Mouse (Mus musculus) left cerebral cortex, adult 2 months (tissue): ENCODE results near the gene Cnih3. TPM values are rescaled to one million over a fixed set of nuclear protein-coding genes. Genes with fewer than 3 reads are reported as not detected.

Experiments used
- DNase-seq, 2 experiments: peaks; one replicate each; pipeline ENCODE4 v3.0.0; 2021 to 2022; ENCODE audit warnings: low spot score in 2 of 2, mixed read lengths in 1 of 2; ENCODE audit errors: extremely low spot score in 1 of 2
- H3K27ac ChIP-seq: fragments of 200-600 bp; 2 replicates; pipeline ENCODE4 v1.8.1; 2022
- H3K4me3 ChIP-seq: fragments of 200-600 bp; 2 replicates; pipeline ENCODE4 v1.8.1; 2022
- CTCF ChIP-seq: fragments of 200-600 bp; IDR thresholded peaks from 2 replicates; pipeline ENCODE4 v1.8.1; 2022; ENCODE audit warnings: antibody characterized with exemption, mild to moderate bottlenecking, moderate library complexity
- intact Hi-C: fragments of 180-260 bp; cut with DNase I; formaldehyde crosslinking; loops from one replicate; pipeline ENCODE4 v1.15.1; 2025
- total RNA-seq, 2 experiments: library from RNA; stranded (reverse); gene quantifications; 2 replicates each; pipeline ENCODE4 v1.2.3; 2021

Gene Cnih3
- total RNA-seq, 2 experiments from 2014 or later: 76.9 to 78.0 TPM

- Histone ChIP-seq H3K27ac (peak overlapping the region; percentile 48), H3K4me3 (no peak overlapping the region)
- no peak for DNase-seq
- no peak for TF ChIP-seq CTCF
- intact Hi-C loops: no loop called here
Measured at GRCm38 (mm10) chr1:181462051-181462905, 109.8 kb downstream of the Cnih3 start.

GRCm38 (mm10) chr1:181462906-181463179, 110.4 kb downstream of the Cnih3 start:
- no peak overlapping the region for H3K4me3 ChIP-seq
- DNase-seq: no peak
- intact Hi-C loops: no loop called here
- H3K27ac ChIP-seq: no peak overlapping the region; the same call in 1 of the 2 replicates
- no peak for TF ChIP-seq CTCF

- Histone ChIP-seq H3K4me3 (no peak overlapping the region), H3K27ac (no peak overlapping the region)
- TF ChIP-seq CTCF: peak; percentile 55
- DNase-seq: no peak
- intact Hi-C loops: loop anchor here (5.0 kb wide), 2 partner anchors 82 to 193 kb away; no protein-coding TSS in a partner anchor
Measured at GRCm38 (mm10) chr1:181465027-181465426, 112.6 kb downstream of the Cnih3 start.

- intact Hi-C loops: loop anchor here (5.0 kb wide), 2 partner anchors 81 to 194 kb away; no protein-coding TSS in a partner anchor
- DNase-seq: no peak
Measured at GRCm38 (mm10) chr1:181466040-181466439, 113.6 kb downstream of the Cnih3 start.

GRCm38 (mm10) chr1:181466601-181467320, 114.3 kb downstream of the Cnih3 start:
- Histone ChIP-seq H3K4me3 (no peak overlapping the region), H3K27ac (peak overlapping the region; percentile 21; the same call in 1 of the 2 replicates)
- DNase-seq: peak; percentile 45 to 52
- no peak for TF ChIP-seq CTCF
- intact Hi-C loops: loop anchor here (5.0 kb wide), 2 partner anchors 81 to 194 kb away; no protein-coding TSS in a partner anchor

More at GRCm38 (mm10) chr1:181466040-181466439, 113.6 kb downstream of the Cnih3 start:
- no peak for TF ChIP-seq CTCF
- no peak overlapping the region for H3K27ac ChIP-seq
- no peak overlapping the region for H3K4me3 ChIP-seq

- no peak overlapping the region; the same call in 1 of the 2 replicates for H3K27ac ChIP-seq
- H3K4me3 ChIP-seq: no peak overlapping the region
- no peak for DNase-seq
- no peak for TF ChIP-seq CTCF
- intact Hi-C loops: loop anchor here (5.0 kb wide), 2 partner anchors 80 to 195 kb away; no protein-coding TSS in a partner anchor
Measured at GRCm38 (mm10) chr1:181467321-181467670, 114.9 kb downstream of the Cnih3 start.

DNA sequence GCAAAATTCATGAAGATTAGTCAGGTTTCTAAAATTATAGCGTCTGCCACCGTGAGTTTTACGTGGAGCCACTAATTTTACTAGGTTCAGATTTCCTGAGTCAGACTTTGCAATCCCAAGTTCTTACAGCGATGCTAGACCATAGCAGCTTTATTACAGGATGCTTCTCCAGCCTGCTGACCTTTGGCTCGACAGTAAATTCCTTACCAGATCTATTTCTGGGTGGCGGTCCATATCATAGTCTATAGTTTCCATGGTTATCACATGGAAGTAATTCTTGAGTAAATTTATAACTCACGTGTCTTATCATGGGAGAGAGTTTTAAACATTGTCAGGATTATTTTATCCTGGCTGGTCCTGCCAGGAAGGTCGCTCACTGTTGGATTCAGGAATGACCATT, 117.0 kb downstream of the Cnih3 start:
- no peak for DNase-seq
- Histone ChIP-seq H3K27ac (no peak overlapping the region), H3K4me3 (no peak overlapping the region)
- intact Hi-C loops: loop anchor here (5.0 kb wide), 2 partner anchors 78 to 197 kb away; no protein-coding TSS in a partner anchor
- TF ChIP-seq CTCF: no peak

- Histone ChIP-seq H3K27ac (no peak overlapping the region), H3K4me3 (no peak overlapping the region)
- intact Hi-C loops: no loop called here
- DNase-seq: no peak
- no peak for TF ChIP-seq CTCF
Measured at GRCm38 (mm10) chr1:181476141-181476540, 123.7 kb downstream of the Cnih3 start.

- H3K4me3 ChIP-seq: no peak overlapping the region
- intact Hi-C loops: no loop called here
- no peak for DNase-seq
- H3K27ac ChIP-seq: no peak overlapping the region
- no peak for TF ChIP-seq CTCF
Measured at GRCm38 (mm10) chr1:181476557-181476956, 124.1 kb downstream of the Cnih3 start.

- DNase-seq: no peak
- intact Hi-C loops: no loop called here
- no peak overlapping the region for H3K27ac ChIP-seq
- no peak overlapping the region for H3K4me3 ChIP-seq
- TF ChIP-seq CTCF: no peak
Measured at GRCm38 (mm10) chr1:181484696-181485095, 132.3 kb downstream of the Cnih3 start.

GRCm38 (mm10) chr1:181503471-181503870, 151.0 kb downstream of the Cnih3 start:
- intact Hi-C loops: no loop called here
- Histone ChIP-seq H3K4me3 (no peak overlapping the region), H3K27ac (no peak overlapping the region)
- TF ChIP-seq CTCF: no peak
- no peak for DNase-seq

GRCm38 (mm10) chr1:181505367-181505766, 152.9 kb downstream of the Cnih3 start:
- intact Hi-C loops: no loop called here
- TF ChIP-seq CTCF: no peak
- Histone ChIP-seq H3K27ac (no peak overlapping the region), H3K4me3 (no peak overlapping the region)
- DNase-seq: no peak

Other genes starting within 250 kb of the Cnih3 start
- gene Nvl, start 208.4 kb upstream of the Cnih3 start, total RNA-seq: 10 to 100 TPM; 34.4 to 36.5 TPM
- 10 to 100 TPM; 27.3 to 29.0 TPM for gene Cnih4, start 207.9 kb upstream of the Cnih3 start, total RNA-seq
- gene Wdr26, start 140.6 kb upstream of the Cnih3 start, total RNA-seq: 100 to 1,000 TPM; 105 to 110 TPM
- gene Ccdc121, start 158.8 kb downstream of the Cnih3 start, total RNA-seq: under 1 TPM in 1 of 2 experiments, not detected in 1; 0.37 TPM
- gene Dnah14, start 223.9 kb downstream of the Cnih3 start, total RNA-seq: 1 to 10 TPM in 1 of 2 experiments, under 1 TPM in 1; 0.49 to 1.4 TPM